Mouse (Mus musculus): ENCODE measurements at regions not wholly inside any gene's neighbourhood (a gene's known extent, or its start where the extent isn't known, plus 50 kb on each side); places are given as distances from the start of the nearest gene placed in this dataset.
A peak's percentile ranks its signal among the peaks of the same experiment; 100 is the strongest.

GRCm38 (mm10) chr2:57820343-57820742, 177.3 kb upstream of the Galnt5 start:
- no peak overlapping the region for H3K27ac ChIP-seq
- H3K27me3 ChIP-seq (ENCODE audit: insufficient read depth, low read length) = no peaks in the 10 kb centered on the region
- H3K4me3 ChIP-seq (ENCODE audit: low read length) = no peak overlapping the region
- no peaks in the 10 kb centered on the region for H3K36me3 ChIP-seq (ENCODE audit: insufficient read depth, low read length)
- 53% methylated on average over 2 of the region's 2 CpGs for WGBS
- no peak for DNase-seq (ENCODE audit: low spot score)
- H3K4me1 ChIP-seq (ENCODE audit: insufficient read depth, low read length) = no peaks in the 10 kb centered on the region
- no peak overlapping the region for H3K9ac ChIP-seq (replicated peaks; ENCODE audit: low read length)
- ATAC-seq = no peak
- no peak overlapping the region for H3K4me2 ChIP-seq (ENCODE audit: low read depth, low read length)
- no peaks in the 10 kb centered on the region for H3K9me3 ChIP-seq (ENCODE audit: low read length)
- TF ChIP-seq CTCF (IDR thresholded peaks at IDR 0.05; ENCODE audit: low read depth) = no peak

GRCm38 (mm10) chr2:57820923-57821322, 176.8 kb upstream of the Galnt5 start:
- H3K27me3 ChIP-seq (ENCODE audit: insufficient read depth, low read length) = no peaks in the 10 kb centered on the region
- no peak for DNase-seq (ENCODE audit: low spot score)
- no peak overlapping the region for H3K9ac ChIP-seq (replicated peaks; ENCODE audit: low read length)
- no peaks in the 10 kb centered on the region for H3K36me3 ChIP-seq (ENCODE audit: insufficient read depth, low read length)
- H3K27ac ChIP-seq = no peak overlapping the region
- 38% methylated on average over 1 of the region's 1 CpGs for WGBS
- no peak for TF ChIP-seq CTCF (IDR thresholded peaks at IDR 0.05; ENCODE audit: low read depth)
- no peaks in the 10 kb centered on the region for H3K9me3 ChIP-seq (ENCODE audit: low read length)
- H3K4me2 ChIP-seq (ENCODE audit: low read depth, low read length) = no peak overlapping the region
- H3K4me3 ChIP-seq (ENCODE audit: low read length) = no peak overlapping the region
- no peak for ATAC-seq
- H3K4me1 ChIP-seq (ENCODE audit: insufficient read depth, low read length) = no peaks in the 10 kb centered on the region

GRCm38 (mm10) chr2:57828284-57828683, 169.4 kb upstream of the Galnt5 start:
- DNase-seq (ENCODE audit: low spot score) = no peak
- no peak for ATAC-seq
- Histone ChIP-seq H3K4me3 (ENCODE audit: low read length) (no peak overlapping the region), H3K27ac (no peak overlapping the region), H3K4me2 (ENCODE audit: low read depth, low read length) (no peak overlapping the region), H3K36me3 (ENCODE audit: insufficient read depth, low read length) (no peaks in the 10 kb centered on the region), H3K4me1 (ENCODE audit: insufficient read depth, low read length) (no peaks in the 10 kb centered on the region), H3K27me3 (ENCODE audit: insufficient read depth, low read length) (no peaks in the 10 kb centered on the region), H3K9ac (replicated peaks; ENCODE audit: low read length) (no peak overlapping the region), H3K9me3 (ENCODE audit: low read length) (no peaks in the 10 kb centered on the region)
- no peak for TF ChIP-seq CTCF (IDR thresholded peaks at IDR 0.05; ENCODE audit: low read depth)
- 77% methylated on average over 2 of the region's 2 CpGs for WGBS

GRCm38 (mm10) chr2:57832565-57833355, 164.9 kb upstream of the Galnt5 start:
- TF ChIP-seq CTCF (IDR thresholded peaks at IDR 0.05; ENCODE audit: low read depth) = peak; percentile 72
- ATAC-seq = no peak
- WGBS = 49% methylated on average over 12 of the region's 12 CpGs

GRCm38 (mm10) chr2:57845135-57845534, 152.5 kb upstream of the Galnt5 start:
- Histone ChIP-seq H3K4me3 (ENCODE audit: low read length) (no peak overlapping the region), H3K27me3 (ENCODE audit: insufficient read depth, low read length) (no peaks in the 10 kb centered on the region), H3K9me3 (ENCODE audit: low read length) (no peaks in the 10 kb centered on the region), H3K27ac (no peak overlapping the region), H3K4me2 (ENCODE audit: low read depth, low read length) (no peak overlapping the region), H3K9ac (replicated peaks; ENCODE audit: low read length) (no peak overlapping the region), H3K36me3 (ENCODE audit: insufficient read depth, low read length) (no peaks in the 10 kb centered on the region), H3K4me1 (ENCODE audit: insufficient read depth, low read length) (no peaks in the 10 kb centered on the region)
- no peak for ATAC-seq
- no peak for TF ChIP-seq CTCF (IDR thresholded peaks at IDR 0.05; ENCODE audit: low read depth)
- DNase-seq (ENCODE audit: low spot score) = no peak
- WGBS = 72% methylated on average over 1 of the region's 1 CpGs

More at GRCm38 (mm10) chr2:57832565-57833355, 164.9 kb upstream of the Galnt5 start:
- no peak overlapping the region for H3K4me2 ChIP-seq (ENCODE audit: low read depth, low read length)
- H3K9me3 ChIP-seq (ENCODE audit: low read length) = no peaks in the 10 kb centered on the region
- peak; percentile 90 for DNase-seq (ENCODE audit: low spot score)
- H3K9ac ChIP-seq (replicated peaks; ENCODE audit: low read length) = no peak overlapping the region
- H3K27me3 ChIP-seq (ENCODE audit: insufficient read depth, low read length) = no peaks in the 10 kb centered on the region
- no peak overlapping the region for H3K27ac ChIP-seq
- H3K4me1 ChIP-seq (ENCODE audit: insufficient read depth, low read length) = no peaks in the 10 kb centered on the region
- no peaks in the 10 kb centered on the region for H3K36me3 ChIP-seq (ENCODE audit: insufficient read depth, low read length)
- H3K4me3 ChIP-seq (ENCODE audit: low read length) = no peak overlapping the region

GRCm38 (mm10) chr2:57847707-57848106, 150.0 kb upstream of the Galnt5 start:
- Histone ChIP-seq H3K9ac (replicated peaks; ENCODE audit: low read length) (no peak overlapping the region), H3K4me3 (ENCODE audit: low read length) (no peak overlapping the region), H3K4me1 (ENCODE audit: insufficient read depth, low read length) (no peaks in the 10 kb centered on the region), H3K4me2 (ENCODE audit: low read depth, low read length) (no peak overlapping the region), H3K9me3 (ENCODE audit: low read length) (no peaks in the 10 kb centered on the region), H3K27ac (no peak overlapping the region), H3K36me3 (ENCODE audit: insufficient read depth, low read length) (no peaks in the 10 kb centered on the region), H3K27me3 (ENCODE audit: insufficient read depth, low read length) (no peaks in the 10 kb centered on the region)
- ATAC-seq (no peak), DNase-seq (ENCODE audit: low spot score) (no peak)
- no peak for TF ChIP-seq CTCF (IDR thresholded peaks at IDR 0.05; ENCODE audit: low read depth)
- 40% methylated on average over 4 of the region's 4 CpGs for WGBS

GRCm38 (mm10) chr2:57849338-57850057, 148.2 kb upstream of the Galnt5 start:
- Histone ChIP-seq H3K36me3 (ENCODE audit: insufficient read depth, low read length) (no peaks in the 10 kb centered on the region), H3K27ac (no peak overlapping the region), H3K27me3 (ENCODE audit: insufficient read depth, low read length) (no peaks in the 10 kb centered on the region), H3K4me2 (ENCODE audit: low read depth, low read length) (no peak overlapping the region), H3K9me3 (ENCODE audit: low read length) (no peaks in the 10 kb centered on the region), H3K4me1 (ENCODE audit: insufficient read depth, low read length) (no peaks in the 10 kb centered on the region), H3K4me3 (ENCODE audit: low read length) (no peak overlapping the region), H3K9ac (replicated peaks; ENCODE audit: low read length) (no peak overlapping the region)
- ATAC-seq = no peak
- peak; percentile 33 for DNase-seq (ENCODE audit: low spot score)
- WGBS = 37% methylated on average over 4 of the region's 4 CpGs
- TF ChIP-seq CTCF (IDR thresholded peaks at IDR 0.05; ENCODE audit: low read depth) = no peak
